Mouse (Mus musculus): Measurements from ENCODE around the gene Nup133. TPM values are rescaled to one million over a fixed set of nuclear protein-coding genes. Genes with fewer than 3 reads are reported as not detected.

Gene Nup133
- polyA plus RNA-seq, 1 experiment, result 8.5 TPM

GRCm38 (mm10) chr8:123959473-123959872 lies 10.4 kb upstream of the Nup133 start:
- Histone ChIP-seq H3K36me3 (ENCODE audit: control insufficient read depth, insufficient read depth, low read length) (peaks cover 6% of the 10 kb centered on the region), H3K4me1 (ENCODE audit: control insufficient read depth, insufficient read depth, insufficient read length) (no peaks in the 10 kb centered on the region; the same call in 1 of the 2 replicates)
- 93% methylated on average over 6 of the region's 6 CpGs for WGBS

GRCm38 (mm10) chr8:123958130-123958529 lies 9.1 kb upstream of the Nup133 start:
- H3K36me3 ChIP-seq (ENCODE audit: control insufficient read depth, insufficient read depth, low read length), result peaks cover 3% of the 10 kb centered on the region
- no peak for DNase-seq (ENCODE audit: low read depth in 1 of 2, low spot score in 2 of 2)
- WGBS, result 88% methylated on average over 17 of the region's 17 CpGs

More at GRCm38 (mm10) chr8:123959473-123959872, 10.4 kb upstream of the Nup133 start:
- no peak for TF ChIP-seq CTCF (IDR thresholded peaks at IDR 0.05; ENCODE audit: extremely low read depth, insufficient read depth, insufficient read length, insufficient replicate concordance)
- no peak for TF ChIP-seq POLR2A (IDR thresholded peaks at IDR 0.05; ENCODE audit: low read depth, low read length)
- Histone ChIP-seq H3K27ac (ENCODE audit: insufficient read depth, low read length) (no peak overlapping the region), H3K27me3 (ENCODE audit: control insufficient read depth, insufficient read depth, low read length) (no peaks in the 10 kb centered on the region), H3K4me3 (ENCODE audit: extremely low read depth, insufficient read depth, insufficient read length) (no peak overlapping the region)
- no peak for DNase-seq (ENCODE audit: low read depth in 1 of 2, low spot score in 2 of 2)

GRCm38 (mm10) chr8:123954246-123954645 lies 5.2 kb upstream of the Nup133 start:
- peak in 1 of 2 experiments; percentile 27 for DNase-seq (ENCODE audit: low read depth in 1 of 2, low spot score in 2 of 2)
- peaks cover 2% of the 10 kb centered on the region for H3K36me3 ChIP-seq (ENCODE audit: control insufficient read depth, insufficient read depth, low read length)
- TF ChIP-seq POLR2A (IDR thresholded peaks at IDR 0.05; ENCODE audit: low read depth, low read length) (no peak), CTCF (IDR thresholded peaks at IDR 0.05; ENCODE audit: extremely low read depth, insufficient read depth, insufficient read length, insufficient replicate concordance) (no peak)
- H3K27ac ChIP-seq (ENCODE audit: insufficient read depth, low read length), result peak overlapping the region; percentile 78
- peaks cover 5% of the 10 kb centered on the region; the same call in 1 of the 2 replicates for H3K4me1 ChIP-seq (ENCODE audit: control insufficient read depth, insufficient read depth, insufficient read length)
- 78% methylated on average over 8 of the region's 8 CpGs for WGBS
- H3K27me3 ChIP-seq (ENCODE audit: control insufficient read depth, insufficient read depth, low read length), result no peaks in the 10 kb centered on the region
- no peak overlapping the region for H3K4me3 ChIP-seq (ENCODE audit: extremely low read depth, insufficient read depth, insufficient read length)

More at GRCm38 (mm10) chr8:123958130-123958529, 9.1 kb upstream of the Nup133 start:
- Histone ChIP-seq H3K27ac (ENCODE audit: insufficient read depth, low read length) (no peak overlapping the region), H3K27me3 (ENCODE audit: control insufficient read depth, insufficient read depth, low read length) (no peaks in the 10 kb centered on the region), H3K4me3 (ENCODE audit: extremely low read depth, insufficient read depth, insufficient read length) (no peak overlapping the region), H3K4me1 (ENCODE audit: control insufficient read depth, insufficient read depth, insufficient read length) (peaks cover 1% of the 10 kb centered on the region; the same call in 1 of the 2 replicates)
- TF ChIP-seq CTCF (IDR thresholded peaks at IDR 0.05; ENCODE audit: extremely low read depth, insufficient read depth, insufficient read length, insufficient replicate concordance) (no peak), POLR2A (IDR thresholded peaks at IDR 0.05; ENCODE audit: low read depth, low read length) (no peak)

- Histone ChIP-seq H3K4me3 (ENCODE audit: extremely low read depth, insufficient read depth, insufficient read length) (no peak overlapping the region), H3K36me3 (ENCODE audit: control insufficient read depth, insufficient read depth, low read length) (peaks cover 2% of the 10 kb centered on the region), H3K27me3 (ENCODE audit: control insufficient read depth, insufficient read depth, low read length) (no peaks in the 10 kb centered on the region), H3K27ac (ENCODE audit: insufficient read depth, low read length) (peak overlapping the region; percentile 78), H3K4me1 (ENCODE audit: control insufficient read depth, insufficient read depth, insufficient read length) (peaks cover 5% of the 10 kb centered on the region; the same call in 1 of the 2 replicates)
- TF ChIP-seq POLR2A (IDR thresholded peaks at IDR 0.05; ENCODE audit: low read depth, low read length) (no peak), CTCF (IDR thresholded peaks at IDR 0.05; ENCODE audit: extremely low read depth, insufficient read depth, insufficient read length, insufficient replicate concordance) (no peak)
- peak; percentile 54 to 82 for DNase-seq (ENCODE audit: low read depth in 1 of 2, low spot score in 2 of 2)
- 69% methylated on average over 8 of the region's 8 CpGs for WGBS
These were observed 4.6 kb upstream of the Nup133 start for GRCm38 (mm10) chr8:123953686-123954085.

- Histone ChIP-seq H3K27ac (ENCODE audit: insufficient read depth, low read length) (no peak overlapping the region; the same call in 1 of the 2 replicates), H3K36me3 (ENCODE audit: control insufficient read depth, insufficient read depth, low read length) (peaks cover 1% of the 10 kb centered on the region), H3K4me1 (ENCODE audit: control insufficient read depth, insufficient read depth, insufficient read length) (peaks cover 5% of the 10 kb centered on the region; the same call in 1 of the 2 replicates), H3K27me3 (ENCODE audit: control insufficient read depth, insufficient read depth, low read length) (no peaks in the 10 kb centered on the region), H3K4me3 (ENCODE audit: extremely low read depth, insufficient read depth, insufficient read length) (peak overlapping the region; percentile 74; the same call in 1 of the 2 replicates)
- WGBS, result 36% methylated on average over 10 of the region's 10 CpGs
- TF ChIP-seq CTCF (IDR thresholded peaks at IDR 0.05; ENCODE audit: extremely low read depth, insufficient read depth, insufficient read length, insufficient replicate concordance) (peak; percentile 43; the same call in 1 of the 2 replicates), POLR2A (IDR thresholded peaks at IDR 0.05; ENCODE audit: low read depth, low read length) (no peak)
- DNase-seq (ENCODE audit: low read depth in 1 of 2, low spot score in 2 of 2), result peak; percentile 64 to 73
These were observed 1.2 kb upstream of the Nup133 start for GRCm38 (mm10) chr8:123950077-123950802.

GRCm38 (mm10) chr8:123949686-123949986 lies 571 bp upstream of the Nup133 start:
- H3K4me3 ChIP-seq (ENCODE audit: extremely low read depth, insufficient read depth, insufficient read length), result peak overlapping the region; percentile 74
- H3K36me3 ChIP-seq (ENCODE audit: control insufficient read depth, insufficient read depth, low read length), result peaks cover 1% of the 10 kb centered on the region
- TF ChIP-seq CTCF (IDR thresholded peaks at IDR 0.05; ENCODE audit: extremely low read depth, insufficient read depth, insufficient read length, insufficient replicate concordance) (no peak), POLR2A (IDR thresholded peaks at IDR 0.05; ENCODE audit: low read depth, low read length) (no peak)
- DNase-seq (ENCODE audit: low read depth in 1 of 2, low spot score in 2 of 2), result no peak
- no peaks in the 10 kb centered on the region for H3K27me3 ChIP-seq (ENCODE audit: control insufficient read depth, insufficient read depth, low read length)
- H3K27ac ChIP-seq (ENCODE audit: insufficient read depth, low read length), result peak overlapping the region; percentile 83
- WGBS, result 2% methylated on average over 10 of the region's 10 CpGs
- peaks cover 5% of the 10 kb centered on the region; the same call in 1 of the 2 replicates for H3K4me1 ChIP-seq (ENCODE audit: control insufficient read depth, insufficient read depth, insufficient read length)

- no peak overlapping the region for H3K27ac ChIP-seq (ENCODE audit: insufficient read depth, low read length)
- H3K4me3 ChIP-seq (ENCODE audit: extremely low read depth, insufficient read depth, insufficient read length), result no peak overlapping the region
- TF ChIP-seq CTCF (IDR thresholded peaks at IDR 0.05; ENCODE audit: extremely low read depth, insufficient read depth, insufficient read length, insufficient replicate concordance), result no peak
- no peak for TF ChIP-seq POLR2A (IDR thresholded peaks at IDR 0.05; ENCODE audit: low read depth, low read length)
- DNase-seq (ENCODE audit: low read depth in 1 of 2, low spot score in 2 of 2), result no peak
- peaks cover 21% of the 10 kb centered on the region for H3K36me3 ChIP-seq (ENCODE audit: control insufficient read depth, insufficient read depth, low read length)
- H3K27me3 ChIP-seq (ENCODE audit: control insufficient read depth, insufficient read depth, low read length), result no peaks in the 10 kb centered on the region
- H3K4me1 ChIP-seq (ENCODE audit: control insufficient read depth, insufficient read depth, insufficient read length), result no peaks in the 10 kb centered on the region
- 95% methylated on average over 7 of the region's 7 CpGs for WGBS
These were observed 20.0 kb downstream of the Nup133 start for GRCm38 (mm10) chr8:123929026-123929425.

Measured in spleen, adult 2 months (tissue).